Mouse (Mus musculus) gonadal fat pad, adult 2 months (tissue): ENCODE measurements around the gene Rsad1. TPM values are rescaled to one million over a fixed set of nuclear protein-coding genes. Genes with fewer than 3 reads are reported as not detected.

Experiments used
- DNase-seq: peaks from one replicate; pipeline ENCODE4 v3.0.0-alpha.2; 2012; ENCODE audit warnings: low read depth
- polyA plus RNA-seq: library from polyadenylated mRNA; depleted of rRNA; stranded (reverse); fragments of >200 nt; gene quantifications from 2 replicates; pipeline ENCODE4 v1.2.3, GENCODE M21; 2012; rRNA removed

Rsad1 gene
- polyA plus RNA-seq = 7.2 and 8.9 TPM in 2 replicates

DNA sequence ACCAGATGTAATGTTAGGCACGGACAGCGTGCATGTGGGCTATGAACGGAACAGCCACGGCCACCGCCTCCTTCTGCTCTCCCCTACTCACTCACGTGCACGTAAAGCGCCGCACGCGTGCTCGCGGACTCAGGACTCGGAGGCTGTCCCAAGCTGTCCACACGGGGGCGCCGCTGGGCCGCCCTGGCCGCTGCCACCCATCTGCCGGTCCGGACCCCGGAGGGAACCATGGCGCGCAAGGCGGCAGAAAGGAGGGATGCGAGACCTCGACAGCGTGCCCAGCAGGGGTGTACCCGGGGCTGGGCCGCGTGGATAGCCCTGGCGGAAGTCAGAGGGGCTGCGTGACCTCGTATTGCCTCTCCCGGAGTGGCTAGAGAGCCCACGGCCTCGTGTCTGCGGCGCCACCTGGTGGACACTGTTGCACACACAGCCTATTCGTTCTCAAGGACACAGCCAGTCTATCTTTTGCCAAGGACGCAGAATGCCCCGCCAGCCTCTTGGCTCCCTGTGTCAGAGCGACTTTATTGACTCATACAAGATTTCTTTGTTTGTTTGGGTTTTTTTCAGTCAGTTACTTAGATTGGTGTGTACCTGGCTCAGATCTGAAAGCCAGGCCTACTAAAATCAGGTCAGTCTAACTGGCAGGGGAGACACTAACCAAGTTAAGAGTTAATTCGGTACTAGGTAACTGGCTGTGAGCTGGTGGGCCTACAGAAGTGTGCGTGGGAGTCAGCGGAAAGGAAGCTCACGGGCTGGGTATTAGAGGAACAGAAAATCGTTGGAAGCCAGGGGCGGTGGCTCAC lies at the start of gene Rsad1:
TSS of gene Rsad1 (minus strand) at position 368 of the 803 bp plus-strand sequence.
- no peak for DNase-seq

DNA sequence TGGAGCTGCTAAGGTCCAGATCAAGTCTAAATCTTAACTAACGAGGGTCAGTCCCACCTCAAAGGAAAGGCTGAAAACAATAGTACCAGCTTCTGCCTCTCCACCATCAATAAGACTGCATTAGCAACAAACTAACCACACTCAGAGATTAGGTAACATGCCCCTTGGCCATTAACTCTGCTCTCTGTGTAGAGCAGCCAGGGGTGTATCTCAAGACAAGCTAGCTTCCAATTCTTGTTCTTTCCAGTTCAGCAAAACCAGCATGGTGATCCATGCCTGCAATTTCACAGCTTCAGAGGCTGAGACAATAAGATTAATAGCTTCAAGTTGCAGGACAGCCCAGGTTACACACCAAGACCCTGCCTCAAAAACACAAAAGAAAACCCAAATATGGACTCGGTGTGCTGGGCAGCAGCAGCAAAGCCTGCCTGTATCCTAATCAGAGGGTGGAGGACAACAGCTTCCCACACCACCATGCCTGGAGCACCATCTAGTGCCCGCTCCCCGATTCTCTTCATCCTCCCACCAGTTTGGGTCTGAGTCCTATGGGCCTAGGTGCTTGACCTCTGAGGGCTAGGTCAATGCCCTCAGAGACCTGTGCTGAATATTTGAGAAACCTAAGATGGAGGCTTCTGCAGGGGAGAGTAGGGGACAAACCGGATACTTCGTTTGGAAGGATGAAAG lies 49.5 kb upstream of the Rsad1 start:
- no peak for DNase-seq

DNA sequence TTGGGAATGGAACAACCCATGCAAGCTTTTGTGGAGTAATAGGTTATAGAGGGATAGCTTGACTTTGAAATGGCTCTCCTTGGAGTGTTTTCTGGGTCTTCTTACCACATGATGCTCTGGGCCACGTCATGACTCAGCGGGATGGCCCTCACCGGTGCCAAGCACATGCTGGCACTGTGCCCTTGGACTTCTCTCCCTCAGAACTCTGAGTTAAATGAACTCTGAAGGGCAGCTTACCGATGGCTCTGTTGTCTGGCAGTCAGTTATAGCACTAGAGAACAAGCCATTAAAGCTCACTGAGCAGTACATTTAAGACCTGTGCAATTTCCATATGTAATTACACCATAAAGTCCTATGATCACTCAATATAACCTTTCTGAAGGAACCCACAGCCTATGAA lies 48.3 kb upstream of the Rsad1 start:
- no peak for DNase-seq

DNA sequence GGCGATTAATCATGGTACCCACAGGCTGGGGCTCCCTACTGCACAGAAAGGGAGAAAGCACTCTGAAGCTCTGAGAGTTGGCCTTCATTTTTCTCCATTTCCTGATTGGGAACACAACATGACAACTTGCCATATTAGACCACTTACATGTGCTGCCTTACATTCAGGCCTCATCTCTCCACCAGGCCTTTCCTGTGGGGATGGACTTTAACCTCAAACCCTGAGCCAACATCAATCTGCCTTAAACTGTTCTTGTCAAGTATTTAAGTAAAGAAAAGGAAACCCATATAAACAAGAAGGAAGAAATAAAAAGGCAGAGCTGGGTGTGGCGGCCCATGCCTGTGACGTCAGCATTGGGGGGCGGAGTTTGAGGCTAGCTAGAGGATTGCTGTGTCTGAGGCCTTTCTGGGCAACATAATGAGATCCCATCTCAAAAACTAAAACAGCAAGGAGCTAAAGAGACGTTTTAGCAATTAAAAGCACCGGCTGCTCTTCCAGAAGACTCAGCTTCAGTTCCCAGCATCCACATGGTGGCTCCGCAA lies 47.3 kb upstream of the Rsad1 start:
- no peak for DNase-seq

DNA sequence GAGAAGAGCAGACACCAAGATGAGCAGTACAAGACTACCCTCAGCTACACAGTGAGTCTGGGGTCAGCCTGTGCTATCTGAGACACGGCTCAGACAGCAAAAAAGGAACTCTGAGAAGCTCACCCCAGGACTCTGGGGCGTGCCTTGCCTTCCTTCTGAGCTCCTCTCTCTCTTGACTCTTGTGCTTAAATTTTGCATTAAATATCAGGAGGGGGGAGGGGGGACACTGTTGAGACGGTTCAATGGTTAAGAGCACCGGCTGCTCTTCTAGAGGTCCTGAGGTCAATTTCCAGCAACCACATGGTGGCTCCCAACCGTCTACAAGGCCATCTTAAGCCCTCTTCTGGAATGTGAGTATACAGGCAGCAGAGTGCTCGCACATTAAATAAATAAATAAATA lies 38.5 kb upstream of the Rsad1 start:
- no peak for DNase-seq

DNA sequence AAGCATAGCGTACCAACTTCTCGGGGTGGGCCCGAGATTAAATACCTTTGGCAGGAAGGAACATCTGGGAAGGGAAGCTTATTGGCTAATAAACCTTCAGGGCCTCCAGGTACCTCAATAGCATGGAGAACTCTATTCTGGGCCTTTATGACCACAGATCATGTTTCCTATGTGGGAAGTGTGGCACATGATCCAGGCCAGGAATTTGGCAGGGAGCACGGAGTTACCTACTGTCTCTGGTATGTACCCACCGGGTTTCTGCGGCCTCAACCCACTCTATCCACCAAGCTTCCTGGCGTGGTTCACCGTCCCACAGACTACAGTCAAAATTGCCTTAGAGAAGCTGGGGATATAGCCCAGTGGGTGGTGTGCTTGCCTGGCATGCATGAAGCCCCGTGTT lies 36.0 kb upstream of the Rsad1 start:
- DNase-seq = no peak

DNA sequence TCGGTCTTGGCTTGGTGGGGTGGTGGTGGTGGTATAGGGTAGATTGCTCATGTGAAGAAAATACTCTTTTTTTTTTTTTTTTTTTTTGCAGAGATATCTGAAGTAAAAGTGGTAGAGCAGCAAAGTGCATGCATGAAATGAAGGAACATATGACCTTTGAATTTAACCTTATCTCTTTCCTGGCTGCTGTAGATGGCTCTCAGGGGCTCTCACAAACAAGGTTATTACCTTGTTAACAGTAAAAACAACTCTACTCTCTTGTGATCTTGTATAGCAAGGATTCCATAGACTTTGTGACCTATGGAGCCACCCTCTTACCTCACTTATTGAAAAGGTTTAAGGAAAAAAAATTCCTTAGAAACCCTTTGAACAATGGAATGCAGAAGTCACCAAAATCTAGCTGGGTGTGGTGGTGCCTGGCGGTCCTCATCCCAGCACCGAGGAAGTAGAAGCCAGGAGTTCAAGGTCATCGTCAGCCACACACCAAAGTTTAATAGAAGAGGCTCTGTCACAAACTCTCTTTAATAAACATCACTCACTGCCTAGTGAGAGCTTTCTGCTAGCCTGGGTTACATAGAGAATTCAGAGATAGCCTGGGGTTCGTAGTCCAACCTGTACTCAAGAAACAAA lies 31.2 kb upstream of the Rsad1 start:
- DNase-seq = no peak

DNA sequence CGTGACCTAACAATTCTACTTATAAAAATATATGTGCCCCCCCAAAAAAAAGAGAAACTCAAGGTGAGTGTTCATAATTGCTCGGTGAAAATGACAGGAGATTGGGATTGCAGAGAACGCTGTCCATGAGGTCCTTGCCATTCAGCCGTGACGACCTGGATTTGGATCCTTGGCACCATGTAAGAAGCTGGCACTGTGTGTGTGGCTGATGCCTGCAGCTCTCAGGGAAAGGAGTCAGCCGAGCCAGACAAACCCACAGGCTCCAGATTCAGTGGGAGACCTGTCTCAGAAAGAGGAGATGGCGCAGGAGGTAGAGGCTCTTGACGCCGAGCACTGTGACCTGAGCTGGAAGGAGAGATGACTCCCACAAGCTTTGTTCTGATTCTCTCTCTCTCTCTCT lies 27.3 kb upstream of the Rsad1 start:
- DNase-seq = no peak

DNA sequence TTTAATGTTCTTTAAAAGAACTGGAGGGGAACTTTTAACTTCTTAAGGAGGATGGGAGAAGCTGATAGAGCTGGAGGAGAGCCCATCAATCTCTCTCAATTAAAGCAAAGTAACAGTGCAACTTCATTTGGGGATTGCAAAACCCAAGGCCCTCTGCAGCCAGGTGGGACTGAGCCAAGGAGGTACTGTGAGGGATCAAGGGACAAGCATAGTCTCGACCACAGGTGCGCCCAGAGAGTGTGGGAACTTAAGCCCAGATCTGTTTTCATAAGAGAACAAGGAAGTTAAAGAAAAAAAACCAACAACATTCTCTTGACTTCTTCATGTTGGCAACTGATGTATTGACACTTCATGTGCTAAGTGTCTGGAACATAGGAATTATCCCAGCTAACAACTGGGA lies 26.0 kb upstream of the Rsad1 start:
- peak; percentile 85 for DNase-seq

DNA sequence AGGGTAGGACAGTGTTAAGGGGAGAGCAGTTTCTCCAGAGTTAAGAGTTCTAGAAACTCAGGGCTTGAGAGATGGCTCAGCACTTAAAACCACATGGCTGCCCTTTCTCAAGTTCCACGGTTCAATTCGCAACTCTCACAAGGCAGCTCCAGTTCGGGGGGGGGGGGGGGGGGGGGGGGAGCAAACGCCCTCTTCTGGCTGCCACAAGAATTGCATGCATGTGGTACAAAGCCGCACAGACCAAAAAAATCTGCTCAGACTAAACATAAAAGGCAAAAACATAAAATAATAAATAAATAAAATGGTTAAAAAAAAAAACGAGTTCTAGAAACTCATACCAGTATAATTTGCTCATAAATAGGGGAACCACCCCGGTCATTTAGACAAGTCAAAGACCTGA lies 25.5 kb upstream of the Rsad1 start:
- no peak for DNase-seq

DNA sequence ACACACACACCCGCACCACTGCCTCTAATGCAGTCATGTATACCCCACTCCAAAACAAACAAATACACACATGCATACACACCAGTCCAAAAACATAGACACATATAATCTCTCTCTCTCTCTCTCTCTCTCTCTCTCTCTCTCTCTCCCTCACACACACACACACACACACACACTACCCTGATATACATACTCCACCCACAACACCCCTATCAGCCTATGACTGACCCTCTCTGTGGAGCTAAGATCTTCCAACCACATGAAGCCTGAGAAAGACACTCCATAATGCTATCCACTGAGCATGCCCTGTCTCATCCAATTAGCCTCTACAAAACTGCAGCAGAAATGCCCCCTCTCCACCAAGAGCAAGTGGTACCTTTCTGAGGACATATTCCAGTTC lies 22.8 kb upstream of the Rsad1 start:
- DNase-seq = no peak

DNA sequence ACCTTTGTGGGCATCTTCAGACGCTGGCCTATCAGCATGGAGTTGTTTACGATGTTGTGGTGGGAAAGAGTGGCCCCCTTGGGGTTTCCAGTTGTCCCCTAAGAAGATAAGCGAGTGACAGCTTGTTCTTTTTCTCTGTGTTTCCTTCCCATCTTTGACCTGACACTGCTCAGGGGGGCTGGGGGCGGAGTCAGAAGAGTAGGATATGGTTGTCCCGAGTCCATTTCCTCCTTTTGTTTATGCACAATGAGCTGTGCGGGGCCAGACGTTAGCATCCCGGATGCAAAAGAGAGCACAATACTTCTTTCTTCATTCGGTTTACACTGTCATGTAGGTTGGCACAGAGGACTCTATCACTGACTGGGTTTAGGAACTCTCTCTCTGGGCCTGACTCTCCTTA lies 21.6 kb upstream of the Rsad1 start:
- DNase-seq = no peak

DNA sequence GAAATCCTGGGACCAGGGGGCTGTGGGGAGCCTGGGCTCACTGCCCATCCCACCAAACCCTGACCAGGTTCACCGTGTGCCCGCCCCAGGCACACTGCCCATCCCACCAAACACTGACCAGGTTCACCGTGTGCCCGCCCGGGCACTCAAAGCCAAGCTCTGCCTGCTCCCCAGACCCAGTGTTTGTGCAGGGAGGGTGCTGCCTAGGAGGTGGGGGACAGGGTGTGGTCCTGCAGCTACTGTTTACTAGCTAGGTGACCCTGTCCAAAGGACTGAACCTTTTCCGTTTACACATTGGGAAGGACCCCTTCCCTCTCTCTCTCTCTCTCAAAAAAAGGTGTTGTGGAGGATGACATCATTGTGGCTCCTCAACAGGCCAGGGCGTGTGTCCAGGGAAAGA lies 18.3 kb upstream of the Rsad1 start:
- no peak for DNase-seq

DNA sequence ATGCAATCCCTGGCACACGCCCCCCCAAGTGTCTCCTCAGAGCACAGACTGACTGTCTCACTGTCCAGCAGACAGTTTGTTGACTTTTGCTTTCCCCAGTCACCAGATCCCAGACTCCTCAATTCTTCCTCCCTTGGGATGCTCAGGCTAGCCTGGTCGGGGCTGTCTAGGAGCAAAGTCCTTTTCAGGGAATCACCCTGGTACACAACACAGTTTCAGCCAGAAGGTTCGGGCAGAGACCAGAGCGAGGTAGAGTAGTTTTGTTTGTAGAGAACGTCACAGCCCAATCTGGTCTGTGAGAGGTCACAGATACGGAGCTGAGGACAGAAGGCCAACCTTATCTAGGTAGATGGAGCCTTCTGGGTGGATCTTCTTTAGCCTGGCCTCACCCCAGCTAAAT lies 17.5 kb upstream of the Rsad1 start:
- no peak for DNase-seq

DNA sequence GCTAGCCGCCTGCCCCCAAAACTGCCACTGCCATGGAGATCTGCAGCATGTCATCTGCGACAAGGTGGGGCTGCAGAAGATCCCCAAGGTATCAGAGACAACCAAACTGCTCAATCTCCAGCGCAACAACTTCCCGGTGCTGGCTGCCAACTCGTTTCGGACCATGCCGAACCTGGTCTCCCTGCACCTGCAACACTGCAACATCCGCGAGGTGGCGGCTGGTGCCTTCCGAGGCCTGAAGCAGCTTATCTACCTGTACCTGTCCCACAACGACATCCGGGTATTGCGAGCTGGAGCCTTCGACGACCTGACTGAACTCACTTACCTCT lies 16.1 kb upstream of the Rsad1 start:
- no peak for DNase-seq

DNA sequence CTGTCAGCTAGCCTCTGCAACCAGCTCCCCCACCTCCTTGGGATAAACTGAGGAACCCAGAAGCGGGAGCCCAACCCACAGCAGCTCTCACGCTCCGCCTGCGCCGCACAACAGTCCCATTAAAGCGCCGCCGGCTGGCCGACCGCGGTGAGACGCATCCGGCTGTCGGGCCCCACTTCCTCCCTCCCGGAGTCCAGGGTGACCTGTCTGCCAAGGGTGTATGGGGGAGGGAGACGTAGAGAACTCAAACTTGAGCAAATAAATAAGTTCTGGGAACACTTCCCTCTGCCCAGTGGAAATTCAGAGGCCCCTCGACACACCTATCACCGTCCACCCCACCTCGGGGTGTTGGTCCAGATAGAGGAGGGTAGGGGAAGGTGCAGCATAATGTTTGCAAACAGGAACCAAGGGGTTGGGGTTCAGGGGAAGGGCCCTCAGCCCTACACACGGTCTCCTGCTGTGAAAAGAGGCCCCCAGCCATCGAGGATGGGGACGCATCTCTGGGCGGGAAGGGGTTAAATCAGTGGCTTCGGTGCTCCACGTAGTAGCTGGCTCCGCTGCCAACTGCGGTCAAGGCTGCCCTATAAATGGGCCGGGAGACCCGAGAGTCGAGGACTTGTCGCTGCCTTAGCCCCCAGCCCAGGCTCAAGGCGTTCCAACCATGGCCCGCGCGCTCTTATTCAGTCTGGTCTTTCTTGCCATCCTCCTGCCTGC lies 15.5 kb upstream of the Rsad1 start, which contains the start of gene Chad:
TSS of gene Chad (plus strand) at position 611 of the 714 bp plus-strand sequence.
- no peak for DNase-seq

DNA sequence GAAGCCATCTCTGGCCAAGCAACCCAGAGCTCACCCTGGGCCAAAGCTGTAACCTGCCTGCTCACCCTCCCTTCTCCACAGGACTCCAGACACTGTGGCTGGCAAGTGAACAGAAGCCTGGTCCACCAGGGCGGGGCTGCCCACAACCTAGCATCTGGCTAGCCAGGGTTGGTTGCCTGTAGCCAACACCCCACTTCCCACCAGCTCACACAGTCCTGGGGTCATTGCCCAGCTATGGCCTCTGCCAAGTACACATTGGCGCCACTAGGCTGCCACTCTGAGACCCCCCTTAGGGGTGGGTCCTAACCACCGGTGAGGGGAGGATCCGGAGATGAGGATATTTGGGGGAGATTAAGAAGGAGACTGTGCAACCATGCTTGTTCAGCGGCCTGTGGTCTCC lies 14.8 kb upstream of the Rsad1 start:
- DNase-seq = no peak

DNA sequence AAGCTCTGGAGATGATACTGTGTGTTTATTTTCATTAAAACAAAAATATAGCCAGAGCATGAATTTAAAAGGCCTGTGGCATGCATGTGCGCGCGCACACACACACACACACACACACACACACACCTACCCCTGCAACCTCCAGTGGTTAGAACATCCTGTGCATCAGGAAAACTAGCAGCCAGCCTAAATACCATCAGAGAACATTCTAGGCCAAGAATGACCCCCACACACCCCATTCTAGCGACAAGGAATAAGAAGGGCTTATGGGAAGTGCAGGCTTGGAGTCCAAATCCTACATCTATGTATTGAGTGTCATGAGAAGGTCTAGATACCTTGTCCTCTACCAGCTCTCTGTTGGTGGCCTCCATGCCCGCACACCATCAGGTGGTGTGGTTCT lies 14.3 kb upstream of the Rsad1 start:
- no peak for DNase-seq

DNA sequence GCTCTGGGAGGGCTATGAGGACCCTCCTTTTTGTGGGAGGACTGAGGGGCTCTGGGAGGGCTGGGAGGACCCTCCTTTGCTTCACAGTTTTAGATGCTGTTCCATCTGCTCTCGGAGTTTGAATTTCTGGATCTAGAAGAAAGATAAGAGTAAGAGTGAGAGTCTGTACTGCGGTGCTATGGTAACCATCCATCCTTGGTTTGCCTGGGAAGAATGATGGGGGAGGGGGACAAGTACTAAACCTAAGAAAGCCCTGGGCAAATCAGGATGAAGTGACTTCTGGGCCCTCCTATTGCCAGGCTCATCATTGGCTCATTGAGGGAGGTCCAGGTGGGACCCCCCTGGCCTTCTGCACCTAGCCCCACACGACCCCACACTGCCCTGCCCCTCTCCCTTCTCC lies 9.2 kb upstream of the Rsad1 start:
- no peak for DNase-seq

DNA sequence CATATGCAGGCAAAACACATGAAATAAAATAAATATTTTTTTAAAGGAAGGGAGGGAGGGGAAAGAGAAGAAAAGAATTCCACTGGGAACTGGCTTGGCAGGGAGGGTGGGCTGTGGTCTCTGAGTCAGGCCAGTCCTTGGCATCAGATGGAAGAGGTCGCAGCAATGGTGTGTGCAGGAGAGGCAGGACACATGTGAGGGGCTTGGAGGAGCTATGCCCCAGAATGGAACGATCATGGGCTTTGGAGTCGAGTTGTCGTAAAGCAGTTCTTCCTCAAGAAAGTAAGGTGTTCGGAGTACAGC lies 1.3 kb upstream of the Rsad1 start:
- no peak for DNase-seq

DNA sequence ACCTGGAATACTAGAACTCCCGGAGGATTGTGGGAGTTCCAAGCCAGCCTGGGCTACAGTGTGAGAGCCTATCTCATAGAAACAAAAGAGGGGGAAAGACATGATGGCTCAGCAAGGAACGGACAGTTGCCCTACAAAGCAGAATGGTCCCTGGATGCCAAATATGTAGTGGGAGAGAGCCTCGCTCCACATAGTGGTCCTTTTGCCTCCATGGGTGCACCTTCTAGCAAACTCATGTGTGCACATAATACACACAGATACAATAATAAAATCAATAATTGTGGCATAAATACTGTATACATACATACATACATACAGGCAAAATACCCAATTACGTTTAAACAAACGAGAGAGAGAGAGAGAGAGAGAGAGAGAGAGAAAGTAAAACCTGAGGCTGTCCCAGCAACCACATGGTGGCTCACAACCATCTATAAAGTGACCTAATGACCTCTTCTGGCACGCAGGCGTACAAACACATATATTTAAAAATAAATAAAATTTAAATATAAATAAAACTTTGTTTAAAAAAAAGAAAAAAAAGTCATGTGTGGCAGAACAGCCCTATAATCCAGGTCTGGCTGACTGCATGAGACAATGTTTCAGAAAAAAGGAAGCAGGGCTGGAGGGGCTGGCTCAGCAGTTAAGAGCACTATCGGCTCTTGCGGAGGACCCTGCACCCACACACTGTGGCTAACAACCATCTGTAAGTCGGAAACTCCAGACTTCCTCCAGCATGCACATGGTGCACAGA lies 811 bp upstream of the Rsad1 start:
- DNase-seq = no peak
